Mouse (Mus musculus): ENCODE data around the gene Ddx28. TPM values are rescaled to one million over a fixed set of nuclear protein-coding genes. Genes with fewer than 3 reads are reported as not detected.

Gene Ddx28
- polyA plus RNA-seq, 1 experiment from 2014 or later: 22.2 TPM

GRCm38 (mm10) chr8:105965266-105965904 lies 46.3 kb downstream of the Ddx28 start:
- H3K4me2 ChIP-seq (ENCODE audit: low read length): peak overlapping the region; percentile 63
- no peak overlapping the region for H3K27ac ChIP-seq (ENCODE audit: low read depth, low read length)
- peaks cover 12% of the 10 kb centered on the region for H3K27me3 ChIP-seq (replicated peaks; ENCODE audit: control insufficient read depth, insufficient read depth, low read length)
- H3K4me1 ChIP-seq (ENCODE audit: control insufficient read depth, insufficient read depth, low read length): no peaks in the 10 kb centered on the region
- ATAC-seq (peak; percentile 82), DNase-seq (ENCODE audit: low spot score) (peak; percentile 16)
- 3% methylated on average over 39 of the region's 40 CpGs for WGBS
- H3K9ac ChIP-seq (ENCODE audit: low read length): peak overlapping the region; percentile 55
- no peaks in the 10 kb centered on the region for H3K9me3 ChIP-seq (replicated peaks; ENCODE audit: control insufficient read depth, low read length)
- H3K36me3 ChIP-seq (ENCODE audit: control insufficient read depth, insufficient read depth, low read length): no peaks in the 10 kb centered on the region
- H3K4me3 ChIP-seq (ENCODE audit: low read depth, low read length): peak overlapping the region; percentile 44

DNA sequence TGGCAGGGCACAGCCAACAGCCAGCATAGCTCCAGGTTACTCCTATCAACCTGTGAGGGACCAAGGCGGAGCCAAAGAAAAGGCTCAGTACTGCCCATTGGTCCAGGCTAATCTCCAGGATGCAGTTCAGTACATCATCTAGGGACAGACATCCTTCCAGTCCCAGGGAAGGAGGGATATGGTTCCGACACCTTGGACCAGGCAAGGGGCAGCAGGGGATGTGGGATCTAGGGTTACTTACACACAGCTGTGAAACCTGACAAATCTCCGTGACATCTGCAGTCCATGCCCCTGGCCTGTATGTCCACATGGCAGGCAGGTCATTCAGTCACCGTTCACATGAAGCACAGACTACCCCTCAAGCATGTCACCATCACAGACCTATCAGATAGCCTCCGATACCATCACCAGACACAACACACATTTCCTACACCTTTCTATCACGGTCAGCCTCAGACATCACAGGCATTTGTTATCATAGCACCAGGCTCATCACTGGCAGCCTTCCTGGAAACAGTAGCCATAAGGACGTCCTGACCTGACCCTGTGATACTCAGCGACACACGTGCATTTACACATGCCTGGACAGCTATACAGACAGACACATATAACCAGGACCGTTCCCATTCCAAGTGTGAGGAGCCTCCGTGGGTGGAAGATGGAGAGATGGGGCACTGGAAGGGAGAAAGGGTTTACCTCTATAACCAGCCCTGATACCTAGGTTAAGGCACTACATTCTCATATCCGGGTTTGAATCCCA lies 47.0 kb downstream of the Ddx28 start:
- Histone ChIP-seq H3K4me1 (ENCODE audit: control insufficient read depth, insufficient read depth, low read length) (no peaks in the 10 kb centered on the region), H3K9ac (ENCODE audit: low read length) (no peak overlapping the region), H3K4me2 (ENCODE audit: low read length) (peak overlapping the region; percentile 63), H3K9me3 (replicated peaks; ENCODE audit: control insufficient read depth, low read length) (no peaks in the 10 kb centered on the region), H3K36me3 (ENCODE audit: control insufficient read depth, insufficient read depth, low read length) (no peaks in the 10 kb centered on the region), H3K4me3 (ENCODE audit: low read depth, low read length) (no peak overlapping the region; the same call in 1 of the 2 replicates), H3K27ac (ENCODE audit: low read depth, low read length) (no peak overlapping the region), H3K27me3 (replicated peaks; ENCODE audit: control insufficient read depth, insufficient read depth, low read length) (peaks cover 12% of the 10 kb centered on the region)
- 72% methylated on average over 12 of the region's 12 CpGs for WGBS
- ATAC-seq (no peak), DNase-seq (ENCODE audit: low spot score) (no peak)

- 90% methylated on average over 10 of the region's 10 CpGs for WGBS
- Histone ChIP-seq H3K4me3 (ENCODE audit: low read depth, low read length) (no peak overlapping the region), H3K27ac (ENCODE audit: low read depth, low read length) (no peak overlapping the region), H3K9me3 (replicated peaks; ENCODE audit: control insufficient read depth, low read length) (no peaks in the 10 kb centered on the region), H3K4me1 (ENCODE audit: control insufficient read depth, insufficient read depth, low read length) (no peaks in the 10 kb centered on the region), H3K27me3 (replicated peaks; ENCODE audit: control insufficient read depth, insufficient read depth, low read length) (peaks cover 6% of the 10 kb centered on the region; the same call in 1 of the 2 replicates), H3K9ac (ENCODE audit: low read length) (no peak overlapping the region), H3K4me2 (ENCODE audit: low read length) (no peak overlapping the region), H3K36me3 (ENCODE audit: control insufficient read depth, insufficient read depth, low read length) (no peaks in the 10 kb centered on the region)
- DNase-seq (ENCODE audit: low spot score) (no peak), ATAC-seq (no peak)
Observed at GRCm38 (mm10) chr8:105961536-105961935, 50.1 kb downstream of the Ddx28 start.

DNA sequence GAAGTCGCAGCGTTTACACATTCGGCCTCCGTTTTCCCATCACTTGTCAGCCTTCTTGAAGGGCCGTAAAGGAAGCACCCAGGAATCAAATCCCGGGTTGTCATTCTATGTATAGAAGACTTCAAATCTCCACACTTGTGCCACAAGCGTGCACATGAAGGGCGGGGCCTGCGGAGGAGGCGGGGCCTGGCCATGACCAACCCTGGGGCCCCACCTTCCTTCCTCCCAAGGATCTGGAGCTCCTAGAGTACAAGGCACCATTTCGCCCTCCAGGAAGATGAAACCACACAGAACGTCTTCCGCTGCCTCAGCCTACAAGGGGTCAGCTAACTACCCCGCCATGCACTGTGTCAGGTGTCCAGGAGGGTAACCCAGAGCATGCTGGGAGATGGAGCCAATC lies 50.6 kb downstream of the Ddx28 start:
- no peaks in the 10 kb centered on the region for H3K9me3 ChIP-seq (replicated peaks; ENCODE audit: control insufficient read depth, low read length)
- ATAC-seq (no peak), DNase-seq (ENCODE audit: low spot score) (no peak)
- peaks cover 4% of the 10 kb centered on the region; the same call in 1 of the 2 replicates for H3K27me3 ChIP-seq (replicated peaks; ENCODE audit: control insufficient read depth, insufficient read depth, low read length)
- H3K27ac ChIP-seq (ENCODE audit: low read depth, low read length): no peak overlapping the region
- H3K36me3 ChIP-seq (ENCODE audit: control insufficient read depth, insufficient read depth, low read length): no peaks in the 10 kb centered on the region
- H3K9ac ChIP-seq (ENCODE audit: low read length): no peak overlapping the region
- no peak overlapping the region for H3K4me2 ChIP-seq (ENCODE audit: low read length)
- no peak overlapping the region for H3K4me3 ChIP-seq (ENCODE audit: low read depth, low read length)
- no peaks in the 10 kb centered on the region for H3K4me1 ChIP-seq (ENCODE audit: control insufficient read depth, insufficient read depth, low read length)
- 76% methylated on average over 14 of the region's 14 CpGs for WGBS

Other genes with a start within 250 kb of the Ddx28 start
- 8.1 and 10.4 TPM in 2 replicates for gene Ranbp10, start 184.5 kb downstream of the Ddx28 start, polyA plus RNA-seq (2014; fragmentation: Nextera tagmentation; extraction: Ambion mirVana)
- gene Tsnaxip1, start 184.2 kb downstream of the Ddx28 start, polyA plus RNA-seq (2014; fragmentation: Nextera tagmentation; extraction: Ambion mirVana): 0.83 TPM in 2 replicates
- 50.7 and 51.8 TPM in 2 replicates for gene Cenpt, start 158.6 kb downstream of the Ddx28 start, polyA plus RNA-seq (2014; fragmentation: Nextera tagmentation; extraction: Ambion mirVana)
- gene Thap11, start 156.8 kb downstream of the Ddx28 start, polyA plus RNA-seq (2014; fragmentation: Nextera tagmentation; extraction: Ambion mirVana): 51.7 and 60.8 TPM in 2 replicates
- 224 and 283 TPM in 2 replicates for gene Nutf2, start 151.3 kb downstream of the Ddx28 start, polyA plus RNA-seq (2014; fragmentation: Nextera tagmentation; extraction: Ambion mirVana)
- 27.9 and 39.4 TPM in 2 replicates for gene Edc4, start 131.0 kb downstream of the Ddx28 start, polyA plus RNA-seq (2014; fragmentation: Nextera tagmentation; extraction: Ambion mirVana)
- gene Nrn1l, start 118.3 kb downstream of the Ddx28 start, polyA plus RNA-seq (2014; fragmentation: Nextera tagmentation; extraction: Ambion mirVana): 0.42 and 0.66 TPM in 2 replicates
- gene Pskh1, start 111.4 kb downstream of the Ddx28 start, polyA plus RNA-seq (2014; fragmentation: Nextera tagmentation; extraction: Ambion mirVana): 8.2 and 8.5 TPM in 2 replicates
- gene Ctrl, start 78.0 kb downstream of the Ddx28 start, polyA plus RNA-seq (2014; fragmentation: Nextera tagmentation; extraction: Ambion mirVana): 1.9 and 2.5 TPM in 2 replicates
- 48.2 and 57.8 TPM in 2 replicates for gene Psmb10, start 73.4 kb downstream of the Ddx28 start, polyA plus RNA-seq (2014; fragmentation: Nextera tagmentation; extraction: Ambion mirVana)
- 0.17 and 0.48 TPM in 2 replicates for gene Lcat, start 68.5 kb downstream of the Ddx28 start, polyA plus RNA-seq (2014; fragmentation: Nextera tagmentation; extraction: Ambion mirVana)
- gene Slc12a4, start 45.8 kb downstream of the Ddx28 start, polyA plus RNA-seq (2014; fragmentation: Nextera tagmentation; extraction: Ambion mirVana): 5.1 and 9.4 TPM in 2 replicates
- gene Dpep3, start 32.5 kb downstream of the Ddx28 start, polyA plus RNA-seq (2014; fragmentation: Nextera tagmentation; extraction: Ambion mirVana): not detected in 2 replicates
- gene Dus2, start 20.5 kb downstream of the Ddx28 start, polyA plus RNA-seq (2014; fragmentation: Nextera tagmentation; extraction: Ambion mirVana): 18.4 and 20.3 TPM in 2 replicates
- gene Dpep2nb, start 5.9 kb downstream of the Ddx28 start, polyA plus RNA-seq (2014; fragmentation: Nextera tagmentation; extraction: Ambion mirVana): not detected in 2 replicates
- gene Nfatc3, start 47.0 kb upstream of the Ddx28 start, polyA plus RNA-seq (2014; fragmentation: Nextera tagmentation; extraction: Ambion mirVana): 2.6 and 2.7 TPM in 2 replicates
- gene Esrp2, start 125.1 kb upstream of the Ddx28 start, polyA plus RNA-seq (2014; fragmentation: Nextera tagmentation; extraction: Ambion mirVana): 0.15 TPM in 1 of 2 replicates, not detected in the other
- gene Pla2g15, start 138.5 kb upstream of the Ddx28 start, polyA plus RNA-seq (2014; fragmentation: Nextera tagmentation; extraction: Ambion mirVana): 7.8 and 7.9 TPM in 2 replicates
- 78.2 and 86.3 TPM in 2 replicates for gene Slc7a6, start 157.0 kb upstream of the Ddx28 start, polyA plus RNA-seq (2014; fragmentation: Nextera tagmentation; extraction: Ambion mirVana)
- 27.7 and 33.8 TPM in 2 replicates for gene Slc7a6os, start 199.1 kb upstream of the Ddx28 start, polyA plus RNA-seq (2014; fragmentation: Nextera tagmentation; extraction: Ambion mirVana)
- 54.1 and 59.5 TPM in 2 replicates for gene Prmt7, start 199.1 kb upstream of the Ddx28 start, polyA plus RNA-seq (2014; fragmentation: Nextera tagmentation; extraction: Ambion mirVana)

Measured in forebrain, embryonic 14.5 days (tissue).